Mouse (Mus musculus) embryonic fibroblast, embryonic 13.5 days (primary cell): ENCODE results near the gene Cops9.

ENCODE experiments used
- CTCF ChIP-seq: IDR thresholded peaks from 2 replicates; pipeline ENCODE4 v1.5.1; 2011; ENCODE audit warnings: mild to moderate bottlenecking, control low read depth, low read length, moderate library complexity, borderline replicate concordance; ENCODE audit not compliant: insufficient read depth
- POLR2A ChIP-seq: IDR thresholded peaks from 2 replicates; pipeline ENCODE4 v1.6.1; 2011; ENCODE audit warnings: low read depth, mild to moderate bottlenecking, control low read depth, low read length, moderate library complexity

DNA sequence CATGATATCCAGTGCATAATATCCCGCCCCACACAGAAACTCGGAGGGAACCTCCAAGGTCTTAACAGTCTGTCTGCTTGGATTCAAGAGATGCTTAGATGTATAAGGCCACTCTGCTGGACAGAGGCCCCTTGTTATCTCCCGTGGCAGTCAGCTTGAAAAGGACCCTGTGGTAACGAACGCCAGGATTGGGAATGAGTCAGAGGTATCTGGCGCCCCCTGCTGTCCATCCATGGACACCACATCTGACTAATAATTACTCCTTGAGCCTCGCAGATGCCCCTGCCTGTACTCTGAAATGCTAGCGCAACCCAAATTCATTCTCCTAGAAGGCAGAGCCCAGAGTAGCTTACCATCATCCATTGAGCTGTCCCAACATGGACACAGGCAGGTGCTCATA lies 6.0 kb upstream of the Cops9 start:
- no peak for TF ChIP-seq POLR2A
- peak; percentile 71; the same call in 1 of the 2 replicates for TF ChIP-seq CTCF
